Mouse (Mus musculus) hindbrain, embryonic 10.5 days (tissue): ENCODE results near the gene Clcn5. TPM values are rescaled to one million over a fixed set of nuclear protein-coding genes. Genes with fewer than 3 reads are reported as not detected.

Experiments
- DNase-seq: peaks from one replicate; pipeline ENCODE4 v3.0.0-alpha.2; 2017; ENCODE audit warnings: low spot score
- H3K27ac ChIP-seq: fragments of 300-500 bp; sonication (generic); 2 replicates; pipeline ENCODE4 v1.5.1; 2016; ENCODE audit warnings: mild to moderate bottlenecking, moderate library complexity
- H3K27me3 ChIP-seq: fragments of 300-500 bp; sonication (generic); 2 replicates; pipeline ENCODE4 v1.6.1; 2016; ENCODE audit warnings: mild to moderate bottlenecking; ENCODE audit not compliant: poor library complexity, insufficient read depth, severe bottlenecking
- H3K36me3 ChIP-seq: fragments of 300-500 bp; sonication (generic); 2 replicates; pipeline ENCODE4 v1.6.1; 2016; ENCODE audit warnings: mild to moderate bottlenecking, moderate library complexity
- H3K4me1 ChIP-seq: fragments of 300-500 bp; sonication (generic); replicated peaks from 2 replicates; pipeline ENCODE4 v1.6.1; 2016; ENCODE audit warnings: mild to moderate bottlenecking
- H3K4me3 ChIP-seq: fragments of 300-500 bp; sonication (generic); 2 replicates; pipeline ENCODE4 v1.5.1; 2016; ENCODE audit warnings: mild to moderate bottlenecking, moderate library complexity
- H3K9me3 ChIP-seq: fragments of 300-500 bp; sonication (generic); 2 replicates; pipeline ENCODE4 v1.6.1; 2016; ENCODE audit warnings: mild to moderate bottlenecking, moderate library complexity
- WGBS: fragments of 180-500 bp; shearing (Covaris S2); methylation state at CpG from one replicate; pipeline ENCODE4 v1.1.7; 2016; 5-methylcytosine and 5-hydroxymethylcytosine counted together
- polyA plus RNA-seq: library from polyadenylated mRNA; unstranded; fragments of >200 nt; fragmentation: Nextera tagmentation; extraction: Ambion mirVana; gene quantifications from 2 replicates; pipeline ENCODE4 v1.2.1, GENCODE M21; 2016

Clcn5 gene
- polyA plus RNA-seq, 1 experiment from 2014 or later, result 8.6 TPM

- Histone ChIP-seq H3K27ac (no peak overlapping the region), H3K9me3 (no peaks in the 10 kb centered on the region), H3K4me1 (no peaks in the 10 kb centered on the region), H3K27me3 (no peaks in the 10 kb centered on the region), H3K4me3 (no peak overlapping the region), H3K36me3 (no peaks in the 10 kb centered on the region)
- WGBS, result 77% methylated on average over 1 of the region's 1 CpGs
- DNase-seq, result no peak
Measured at GRCm38 (mm10) chrX:7282636-7283035, 36.5 kb downstream of the Clcn5 start.

- Histone ChIP-seq H3K9me3 (no peaks in the 10 kb centered on the region), H3K4me1 (no peaks in the 10 kb centered on the region), H3K4me3 (no peak overlapping the region), H3K36me3 (no peaks in the 10 kb centered on the region), H3K27ac (no peak overlapping the region), H3K27me3 (no peaks in the 10 kb centered on the region)
- WGBS, result 86% methylated on average over 5 of the region's 5 CpGs
- no peak for DNase-seq
Measured at GRCm38 (mm10) chrX:7279722-7280121, 39.4 kb downstream of the Clcn5 start.

GRCm38 (mm10) chrX:7276564-7276963, 42.6 kb downstream of the Clcn5 start:
- peak; percentile 2 for DNase-seq
- Histone ChIP-seq H3K36me3 (no peaks in the 10 kb centered on the region), H3K4me3 (no peak overlapping the region), H3K27me3 (no peaks in the 10 kb centered on the region), H3K9me3 (no peaks in the 10 kb centered on the region), H3K4me1 (no peaks in the 10 kb centered on the region), H3K27ac (no peak overlapping the region)
- WGBS, result 78% methylated on average over 6 of the region's 6 CpGs

GRCm38 (mm10) chrX:7261149-7261548, 58.0 kb downstream of the Clcn5 start:
- no peak for DNase-seq
- Histone ChIP-seq H3K27me3 (no peaks in the 10 kb centered on the region), H3K27ac (no peak overlapping the region), H3K4me1 (no peaks in the 10 kb centered on the region), H3K9me3 (no peaks in the 10 kb centered on the region), H3K36me3 (no peaks in the 10 kb centered on the region), H3K4me3 (no peak overlapping the region)
- 96% methylated on average over 5 of the region's 5 CpGs for WGBS

- Histone ChIP-seq H3K36me3 (no peaks in the 10 kb centered on the region), H3K27ac (no peak overlapping the region), H3K27me3 (no peaks in the 10 kb centered on the region), H3K9me3 (no peaks in the 10 kb centered on the region), H3K4me3 (no peak overlapping the region), H3K4me1 (no peaks in the 10 kb centered on the region)
- DNase-seq, result no peak
- WGBS, result 82% methylated on average over 5 of the region's 5 CpGs
Measured at GRCm38 (mm10) chrX:7260400-7261113, 58.6 kb downstream of the Clcn5 start.

GRCm38 (mm10) chrX:7259718-7260117, 59.4 kb downstream of the Clcn5 start:
- Histone ChIP-seq H3K4me1 (no peaks in the 10 kb centered on the region), H3K27ac (no peak overlapping the region), H3K4me3 (no peak overlapping the region), H3K36me3 (no peaks in the 10 kb centered on the region), H3K9me3 (no peaks in the 10 kb centered on the region), H3K27me3 (no peaks in the 10 kb centered on the region)
- DNase-seq, result no peak
- 86% methylated on average over 3 of the region's 3 CpGs for WGBS

DNA sequence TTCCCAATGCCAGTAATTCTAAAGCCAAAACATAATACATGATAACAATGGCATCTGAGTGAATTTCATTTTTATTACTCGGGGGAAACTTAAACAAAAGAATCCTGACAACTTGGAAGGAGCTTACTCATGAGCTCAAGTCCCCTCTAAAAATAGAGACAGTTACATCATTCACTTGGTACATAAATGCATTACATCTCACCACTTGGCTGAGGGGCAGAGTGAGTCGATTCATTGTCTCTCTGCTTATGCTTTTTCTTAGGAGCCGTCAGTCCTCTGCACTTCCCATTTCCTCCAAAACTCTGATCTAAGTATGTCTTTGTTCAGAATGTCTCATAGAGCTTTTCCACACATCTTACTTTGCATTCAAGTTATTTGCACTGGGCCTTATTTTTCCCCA, 63.1 kb downstream of the Clcn5 start:
- H3K4me3 ChIP-seq, result no peak overlapping the region
- H3K4me1 ChIP-seq, result no peaks in the 10 kb centered on the region
- no peaks in the 10 kb centered on the region for H3K36me3 ChIP-seq
- WGBS, result 86% methylated on average over 3 of the region's 3 CpGs
- no peaks in the 10 kb centered on the region for H3K9me3 ChIP-seq
- no peak overlapping the region for H3K27ac ChIP-seq
- no peaks in the 10 kb centered on the region for H3K27me3 ChIP-seq
- no peak for DNase-seq

- Histone ChIP-seq H3K27me3 (no peaks in the 10 kb centered on the region), H3K4me3 (no peak overlapping the region), H3K9me3 (no peaks in the 10 kb centered on the region), H3K27ac (no peak overlapping the region), H3K4me1 (no peaks in the 10 kb centered on the region), H3K36me3 (no peaks in the 10 kb centered on the region)
- WGBS, result 88% methylated on average over 5 of the region's 5 CpGs
- no peak for DNase-seq
Measured at GRCm38 (mm10) chrX:7204099-7204498, 115.1 kb downstream of the Clcn5 start.

- no peak for DNase-seq
- H3K27ac ChIP-seq, result no peak overlapping the region
- no peaks in the 10 kb centered on the region for H3K27me3 ChIP-seq
- 85% methylated on average over 3 of the region's 3 CpGs for WGBS
- no peaks in the 10 kb centered on the region for H3K4me1 ChIP-seq
- no peaks in the 10 kb centered on the region for H3K36me3 ChIP-seq
- no peak overlapping the region for H3K4me3 ChIP-seq
- H3K9me3 ChIP-seq, result no peaks in the 10 kb centered on the region
Measured at GRCm38 (mm10) chrX:7203535-7203934, 115.6 kb downstream of the Clcn5 start.

DNA sequence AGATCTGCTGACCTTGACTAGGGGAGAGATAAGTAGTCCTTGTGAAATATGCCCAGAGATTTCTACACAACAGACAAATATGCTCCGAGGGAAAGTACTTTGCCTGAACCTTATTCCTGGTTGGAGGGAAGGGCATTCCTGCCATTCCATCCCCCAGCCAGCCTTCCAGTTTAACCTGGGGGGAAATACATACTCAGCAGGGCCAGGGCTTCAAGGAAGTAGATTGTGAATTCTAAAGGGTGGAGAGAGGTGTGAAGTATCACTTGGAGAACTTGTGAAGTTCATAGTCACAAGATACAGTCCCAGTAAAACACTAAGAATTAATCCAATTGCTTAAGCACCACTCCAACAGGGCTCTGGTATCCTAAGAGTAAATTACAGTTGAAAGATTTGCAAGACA, 121.3 kb downstream of the Clcn5 start:
- Histone ChIP-seq H3K4me3 (no peak overlapping the region), H3K4me1 (no peaks in the 10 kb centered on the region), H3K27ac (no peak overlapping the region), H3K27me3 (no peaks in the 10 kb centered on the region), H3K36me3 (no peaks in the 10 kb centered on the region), H3K9me3 (no peaks in the 10 kb centered on the region)
- no peak for DNase-seq
- WGBS, result 56% methylated on average over 1 of the region's 1 CpGs

DNA sequence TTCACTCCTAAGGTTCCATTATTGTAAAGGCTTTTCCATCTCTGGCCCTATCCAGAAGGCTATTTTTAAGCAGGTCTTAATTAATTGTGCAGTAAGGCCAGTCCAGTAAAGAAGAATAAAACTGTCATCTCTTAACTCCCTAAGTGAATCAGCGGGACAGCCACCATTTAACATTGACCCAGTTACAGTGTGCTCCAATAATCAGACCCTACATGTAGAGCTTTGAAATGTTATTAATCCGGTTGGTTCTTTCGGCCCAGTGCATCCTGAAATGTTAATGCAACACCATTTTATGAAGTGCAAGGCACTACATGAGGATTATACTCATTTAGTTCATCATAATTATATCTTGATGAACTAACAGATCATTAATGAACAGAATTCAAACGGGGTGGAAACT, 128.3 kb downstream of the Clcn5 start:
- H3K4me1 ChIP-seq, result no peaks in the 10 kb centered on the region
- no peak overlapping the region for H3K4me3 ChIP-seq
- H3K9me3 ChIP-seq, result no peaks in the 10 kb centered on the region
- no peak for DNase-seq
- no peak overlapping the region for H3K27ac ChIP-seq
- no peaks in the 10 kb centered on the region for H3K27me3 ChIP-seq
- WGBS, result 91% methylated on average over 4 of the region's 4 CpGs
- H3K36me3 ChIP-seq, result no peaks in the 10 kb centered on the region

DNA sequence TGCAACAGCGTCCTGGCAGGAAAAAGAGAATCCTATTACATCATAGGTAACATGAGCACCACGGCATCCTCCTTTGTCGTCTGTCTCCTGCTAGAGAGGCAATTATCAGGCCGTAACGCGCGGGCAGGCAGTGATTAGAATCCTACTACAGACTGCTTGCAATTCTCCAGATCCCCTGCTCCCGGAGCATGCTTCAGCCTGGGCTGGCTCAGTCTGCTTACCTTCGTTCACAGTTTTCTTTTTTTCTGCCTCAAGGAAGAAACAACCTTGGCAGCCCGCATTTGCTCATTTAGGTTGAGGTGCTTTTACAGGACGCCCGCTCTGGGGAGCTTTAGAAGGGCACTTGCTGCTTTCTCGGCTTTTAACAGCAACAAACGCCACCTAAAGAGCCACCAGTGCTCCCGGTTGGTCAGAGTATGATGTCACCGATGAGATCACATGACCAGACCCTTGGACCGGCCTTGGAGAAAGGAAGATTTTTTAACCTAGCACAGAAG, 130.8 kb downstream of the Clcn5 start:
- Histone ChIP-seq H3K9me3 (no peaks in the 10 kb centered on the region), H3K4me1 (no peaks in the 10 kb centered on the region), H3K4me3 (peak overlapping the region; percentile 53), H3K27ac (peak overlapping the region; percentile 88), H3K36me3 (peaks cover 4% of the 10 kb centered on the region), H3K27me3 (no peaks in the 10 kb centered on the region)
- WGBS, result 19% methylated on average over 17 of the region's 17 CpGs
- peak; percentile 67 for DNase-seq

- H3K4me3 ChIP-seq, result peak overlapping the region; percentile 53
- peak; percentile 4 for DNase-seq
- H3K9me3 ChIP-seq, result no peaks in the 10 kb centered on the region
- H3K36me3 ChIP-seq, result peaks cover 9% of the 10 kb centered on the region
- no peaks in the 10 kb centered on the region for H3K4me1 ChIP-seq
- no peaks in the 10 kb centered on the region for H3K27me3 ChIP-seq
- 29% methylated on average over 10 of the region's 10 CpGs for WGBS
- H3K27ac ChIP-seq, result peak overlapping the region; percentile 88
Measured at GRCm38 (mm10) chrX:7187455-7188310, 131.5 kb downstream of the Clcn5 start.
